8 mouse cellular contexts compared by ENCODE assay signal in the genomic region with DNA sequence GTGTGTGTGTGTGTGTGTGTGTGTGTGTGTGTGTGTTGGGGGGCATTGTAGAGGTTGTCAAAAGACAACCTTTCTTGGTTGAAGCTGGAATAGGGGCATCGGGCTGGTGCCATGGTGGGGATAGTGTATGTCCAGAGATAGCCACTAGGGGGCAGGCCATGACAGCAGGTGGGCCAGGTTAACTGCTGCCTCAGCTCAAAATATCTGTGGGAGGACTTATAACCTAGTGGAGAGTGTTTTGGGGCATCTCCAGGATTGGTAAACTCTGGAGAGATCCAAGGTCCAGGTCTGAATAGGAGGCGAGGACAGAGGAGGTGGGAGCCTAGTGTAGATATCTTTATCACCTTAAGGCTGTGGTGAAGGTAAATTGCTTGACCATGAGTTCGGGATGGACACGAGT.
DNase-seq lines count a peak whose midpoint lies in the region; ATAC-seq lines count a peak whose summit lies in the region.

No protein-coding gene starts in this region.

- no peak overlapping the region for H3K4me3 ChIP-seq in intestine, embryonic 15.5 days (replicated peaks)

- no peak overlapping the region for H3K9ac ChIP-seq in intestine, embryonic 15.5 days

- no peak overlapping the region for H3K4me2 ChIP-seq in intestine, embryonic 15.5 days (replicated peaks)

- peak; percentile 52 for DNase-seq in ZHBTc4 (ENCODE audit: low read depth, low spot score)
- peak; percentile 38 for DNase-seq in cerebellum, adult 8-10 months
- peak; percentile 13 to 62 for DNase-seq in frontal cortex, postnatal 14 days (ENCODE audit: low spot score in 2 of 2)
- peak; percentile 14 to 67 for DNase-seq in left cerebral cortex, adult 9 months (ENCODE audit: low spot score in 2 of 2)
- peak; percentile 58 to 75 for DNase-seq in lung, postnatal 4 days
- peak; percentile 78 for DNase-seq in right cerebral cortex, postnatal 4 days

- H3K4me1 ChIP-seq in intestine, embryonic 15.5 days (replicated peaks), result no peaks in the 10 kb centered on the region

- peak; percentile 66; the same call in 1 of the 2 replicates for ATAC-seq in intestine, embryonic 15.5 days
- no peak for ATAC-seq in activated CD4-positive, CD25-positive, alpha-beta regulatory T cell, adult 4 months

- 51% methylated on average over 4 of the region's 4 CpGs for WGBS in intestine, embryonic 15.5 days

- H3K36me3 ChIP-seq in intestine, embryonic 15.5 days, result no peaks in the 10 kb centered on the region

- H3K9me3 ChIP-seq in intestine, embryonic 15.5 days, result no peaks in the 10 kb centered on the region

- H3K27ac ChIP-seq in intestine, embryonic 15.5 days, result no peak overlapping the region

- H3K27me3 ChIP-seq in intestine, embryonic 15.5 days (replicated peaks), result no peaks in the 10 kb centered on the region
